Mouse (Mus musculus): ENCODE measurements around the gene Ccp110. TPM values are rescaled to one million over a fixed set of nuclear protein-coding genes. Genes with fewer than 3 reads are reported as not detected.

The Ccp110 gene
- polyA plus RNA-seq, 1 experiment from 2014 or later: 2.8 TPM

DNA sequence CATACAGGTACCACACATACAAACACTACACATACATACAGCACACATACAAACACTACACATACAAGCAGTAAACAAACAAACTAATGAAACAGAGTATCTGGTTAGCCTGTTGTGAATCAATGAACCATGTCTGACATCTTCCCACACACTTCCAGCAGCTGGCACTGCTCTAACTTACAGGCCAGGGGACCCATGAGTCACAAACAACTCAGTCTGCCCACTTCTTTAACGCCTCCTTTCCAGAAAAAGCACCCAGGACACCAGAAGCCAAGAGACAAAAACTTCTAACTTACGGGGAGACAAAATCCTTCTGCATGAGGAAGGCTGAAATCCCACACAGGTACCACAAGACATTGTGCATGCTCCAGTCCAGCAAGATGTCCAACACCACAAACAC, 21.1 kb upstream of the Ccp110 start:
- Histone ChIP-seq H3K9ac (ENCODE audit: low read depth, low read length) (no peak overlapping the region), H3K4me2 (replicated peaks; ENCODE audit: low read depth) (no peak overlapping the region), H3K9me3 (ENCODE audit: control insufficient read depth) (no peaks in the 10 kb centered on the region), H3K27me3 (replicated peaks; ENCODE audit: control insufficient read depth, insufficient read depth, low read length) (no peaks in the 10 kb centered on the region), H3K4me1 (replicated peaks; ENCODE audit: control insufficient read depth, insufficient read depth, low read length) (no peaks in the 10 kb centered on the region), H3K4me3 (ENCODE audit: low read depth, low read length) (no peak overlapping the region), H3K36me3 (ENCODE audit: control insufficient read depth, insufficient read depth) (peaks cover 76% of the 10 kb centered on the region), H3K27ac (ENCODE audit: low read depth, low read length) (no peak overlapping the region)
- ATAC-seq: no peak
- WGBS: 100% methylated on average over 2 of the region's 2 CpGs
- no peak for TF ChIP-seq CTCF (IDR thresholded peaks at IDR 0.05; ENCODE audit: low read depth)

DNA sequence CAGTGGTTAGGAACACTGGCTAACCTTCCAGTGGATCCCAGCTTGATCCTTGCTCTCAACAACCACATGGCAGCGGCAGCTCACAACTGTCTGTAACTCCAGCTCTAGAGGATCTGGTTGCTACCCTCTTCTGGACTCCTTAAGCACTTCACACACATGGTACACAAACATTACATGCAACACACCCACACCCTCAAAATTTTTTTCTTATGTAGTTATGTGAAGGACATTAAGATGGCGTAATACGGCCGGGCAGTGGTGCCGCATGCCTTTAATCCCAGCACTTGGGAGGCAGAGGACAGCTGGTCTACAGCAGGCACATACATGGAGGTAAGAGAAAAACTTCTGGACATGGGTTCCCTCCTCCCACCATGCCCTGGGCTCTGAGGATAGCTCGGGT, 16.2 kb upstream of the Ccp110 start:
- Histone ChIP-seq H3K9ac (ENCODE audit: low read depth, low read length) (no peak overlapping the region), H3K4me3 (ENCODE audit: low read depth, low read length) (no peak overlapping the region), H3K36me3 (ENCODE audit: control insufficient read depth, insufficient read depth) (peaks cover 60% of the 10 kb centered on the region), H3K27ac (ENCODE audit: low read depth, low read length) (no peak overlapping the region), H3K9me3 (ENCODE audit: control insufficient read depth) (no peaks in the 10 kb centered on the region), H3K27me3 (replicated peaks; ENCODE audit: control insufficient read depth, insufficient read depth, low read length) (no peaks in the 10 kb centered on the region), H3K4me2 (replicated peaks; ENCODE audit: low read depth) (no peak overlapping the region), H3K4me1 (replicated peaks; ENCODE audit: control insufficient read depth, insufficient read depth, low read length) (no peaks in the 10 kb centered on the region)
- TF ChIP-seq CTCF (IDR thresholded peaks at IDR 0.05; ENCODE audit: low read depth): no peak
- 92% methylated on average over 6 of the region's 6 CpGs for WGBS
- no peak for ATAC-seq

DNA sequence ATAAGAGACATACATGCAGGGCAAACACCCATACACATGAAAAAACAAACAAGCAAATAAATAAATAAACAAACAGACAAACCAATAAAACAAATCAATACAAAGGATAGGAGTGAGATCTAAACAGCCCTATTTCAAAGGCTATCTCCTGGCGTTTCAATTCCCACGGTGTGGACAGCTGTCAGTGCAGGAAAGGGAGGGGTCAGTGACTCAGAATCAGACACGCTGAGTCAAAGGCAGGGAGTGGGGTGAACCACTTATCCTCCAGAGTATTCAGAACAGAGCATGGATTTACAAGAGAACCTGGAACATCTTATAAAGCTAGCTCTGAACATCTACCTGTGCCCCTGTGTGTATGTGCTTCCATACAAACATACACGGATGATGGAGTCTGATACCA, 15.2 kb upstream of the Ccp110 start:
- ATAC-seq: 0 out of 2 replicates have a peak, but pooled peaks have one; percentile 22
- H3K27ac ChIP-seq (ENCODE audit: low read depth, low read length): no peak overlapping the region
- no peak overlapping the region for H3K9ac ChIP-seq (ENCODE audit: low read depth, low read length)
- no peak overlapping the region for H3K4me2 ChIP-seq (replicated peaks; ENCODE audit: low read depth)
- TF ChIP-seq CTCF (IDR thresholded peaks at IDR 0.05; ENCODE audit: low read depth): no peak
- no peaks in the 10 kb centered on the region for H3K9me3 ChIP-seq (ENCODE audit: control insufficient read depth)
- H3K4me3 ChIP-seq (ENCODE audit: low read depth, low read length): no peak overlapping the region
- no peaks in the 10 kb centered on the region for H3K4me1 ChIP-seq (replicated peaks; ENCODE audit: control insufficient read depth, insufficient read depth, low read length)
- no peaks in the 10 kb centered on the region for H3K27me3 ChIP-seq (replicated peaks; ENCODE audit: control insufficient read depth, insufficient read depth, low read length)
- H3K36me3 ChIP-seq (ENCODE audit: control insufficient read depth, insufficient read depth): peaks cover 49% of the 10 kb centered on the region
- 52% methylated on average over 4 of the region's 4 CpGs for WGBS

DNA sequence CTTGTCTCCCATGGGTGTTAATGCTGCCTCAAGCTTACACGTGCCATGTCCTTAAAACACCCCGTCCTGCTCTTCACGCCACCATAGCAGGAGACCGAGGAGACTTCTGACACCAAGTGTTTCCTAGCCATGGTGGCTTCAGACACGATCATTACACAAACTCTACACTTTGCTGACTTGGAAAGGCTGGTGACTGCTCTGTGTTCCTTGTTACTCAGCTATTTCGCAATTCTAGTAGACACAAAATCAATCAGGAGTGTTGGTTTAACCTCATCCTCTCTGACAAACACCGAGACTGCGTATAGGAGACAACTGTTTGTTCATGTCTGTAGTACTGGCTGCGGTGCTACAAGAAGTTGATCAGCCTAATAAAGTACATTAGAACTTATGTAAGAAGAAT, 13.5 kb upstream of the Ccp110 start:
- H3K36me3 ChIP-seq (ENCODE audit: control insufficient read depth, insufficient read depth): peaks cover 35% of the 10 kb centered on the region
- H3K27ac ChIP-seq (ENCODE audit: low read depth, low read length): no peak overlapping the region
- 52% methylated on average over 9 of the region's 9 CpGs for WGBS
- 0 out of 2 replicates have a peak, but pooled peaks have one; percentile 13 for ATAC-seq
- no peak for TF ChIP-seq CTCF (IDR thresholded peaks at IDR 0.05; ENCODE audit: low read depth)
- no peak overlapping the region for H3K4me2 ChIP-seq (replicated peaks; ENCODE audit: low read depth)
- H3K4me3 ChIP-seq (ENCODE audit: low read depth, low read length): no peak overlapping the region
- no peaks in the 10 kb centered on the region; the same call in 1 of the 2 replicates for H3K4me1 ChIP-seq (replicated peaks; ENCODE audit: control insufficient read depth, insufficient read depth, low read length)
- no peaks in the 10 kb centered on the region for H3K9me3 ChIP-seq (ENCODE audit: control insufficient read depth)
- no peak overlapping the region for H3K9ac ChIP-seq (ENCODE audit: low read depth, low read length)
- no peaks in the 10 kb centered on the region for H3K27me3 ChIP-seq (replicated peaks; ENCODE audit: control insufficient read depth, insufficient read depth, low read length)

DNA sequence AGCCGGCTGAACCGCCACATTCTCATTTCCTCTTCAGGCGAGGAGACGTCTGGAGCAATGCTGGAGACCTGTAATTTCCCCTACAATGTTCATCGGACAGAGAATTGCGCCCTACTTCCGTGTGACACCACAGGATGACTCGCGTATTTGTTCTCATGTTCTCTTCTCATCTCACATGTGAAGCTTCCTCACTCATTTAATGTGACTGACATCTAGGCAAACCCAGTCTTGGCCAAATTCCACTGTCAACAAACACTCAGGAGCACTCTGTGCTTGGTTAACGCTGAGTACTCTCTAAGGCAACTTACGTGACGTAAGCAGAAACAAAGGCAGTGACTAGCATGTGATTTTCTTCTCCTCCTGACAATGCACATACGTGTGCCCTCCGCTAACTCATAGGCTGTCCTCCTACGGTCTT, 9.2 kb upstream of the Ccp110 start:
- H3K9ac ChIP-seq (ENCODE audit: low read depth, low read length): no peak overlapping the region
- H3K36me3 ChIP-seq (ENCODE audit: control insufficient read depth, insufficient read depth): peaks cover 7% of the 10 kb centered on the region; the same call in 1 of the 2 replicates
- no peak overlapping the region for H3K4me3 ChIP-seq (ENCODE audit: low read depth, low read length)
- peak overlapping the region; percentile 90 for H3K4me2 ChIP-seq (replicated peaks; ENCODE audit: low read depth)
- peaks cover 4% of the 10 kb centered on the region; the same call in 1 of the 2 replicates for H3K4me1 ChIP-seq (replicated peaks; ENCODE audit: control insufficient read depth, insufficient read depth, low read length)
- TF ChIP-seq CTCF (IDR thresholded peaks at IDR 0.05; ENCODE audit: low read depth): no peak
- 58% methylated on average over 15 of the region's 15 CpGs for WGBS
- H3K27me3 ChIP-seq (replicated peaks; ENCODE audit: control insufficient read depth, insufficient read depth, low read length): no peaks in the 10 kb centered on the region
- H3K27ac ChIP-seq (ENCODE audit: low read depth, low read length): peak overlapping the region; percentile 87
- no peaks in the 10 kb centered on the region for H3K9me3 ChIP-seq (ENCODE audit: control insufficient read depth)
- peak; percentile 26 for ATAC-seq

DNA sequence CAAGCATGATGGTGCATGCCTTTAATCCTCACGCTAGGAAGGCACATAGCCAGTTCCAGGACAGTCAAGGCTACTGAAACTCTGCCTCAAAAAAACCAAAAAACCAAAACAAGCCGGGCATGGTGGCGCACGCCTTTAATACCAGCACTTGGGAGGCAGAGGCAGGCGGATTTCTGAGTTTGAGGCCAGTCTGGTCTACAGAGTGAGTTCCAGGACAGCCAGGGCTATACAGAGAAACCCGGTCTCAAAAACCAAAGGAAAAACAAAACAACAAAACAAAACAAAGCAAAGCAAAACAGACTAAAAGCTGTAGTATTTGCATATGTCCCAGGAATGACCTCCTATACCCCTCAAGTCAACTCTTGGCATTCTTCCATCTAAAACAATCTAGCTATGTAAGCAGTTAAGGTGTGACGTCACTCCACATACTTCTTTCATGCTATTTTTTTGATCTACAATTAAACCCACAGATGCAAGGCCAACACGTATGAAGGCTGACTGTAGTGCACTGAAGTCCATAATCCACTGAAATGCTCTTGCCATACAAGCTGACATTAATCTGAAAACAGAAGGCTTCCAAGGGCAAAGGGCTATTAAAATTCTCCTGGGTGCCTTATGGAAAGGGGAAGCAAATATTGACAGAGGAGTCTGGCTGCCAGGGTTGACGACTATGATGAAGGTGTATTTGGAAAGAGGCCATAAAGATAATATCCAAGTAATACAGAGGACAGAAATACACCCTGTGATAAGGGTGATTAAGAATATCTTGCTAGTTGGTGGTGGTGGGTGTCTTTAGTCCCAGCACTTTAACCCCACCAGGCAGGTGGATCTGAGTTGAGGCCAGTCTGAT, 8.1 kb upstream of the Ccp110 start:
- peak overlapping the region; percentile 61 for H3K4me3 ChIP-seq (ENCODE audit: low read depth, low read length)
- H3K27ac ChIP-seq (ENCODE audit: low read depth, low read length): peak overlapping the region; percentile 87
- peaks cover 4% of the 10 kb centered on the region; the same call in 1 of the 2 replicates for H3K4me1 ChIP-seq (replicated peaks; ENCODE audit: control insufficient read depth, insufficient read depth, low read length)
- H3K27me3 ChIP-seq (replicated peaks; ENCODE audit: control insufficient read depth, insufficient read depth, low read length): no peaks in the 10 kb centered on the region
- peak overlapping the region; percentile 90 for H3K4me2 ChIP-seq (replicated peaks; ENCODE audit: low read depth)
- no peak for TF ChIP-seq CTCF (IDR thresholded peaks at IDR 0.05; ENCODE audit: low read depth)
- 48% methylated on average over 9 of the region's 9 CpGs for WGBS
- peak; percentile 22 for ATAC-seq
- no peak overlapping the region for H3K9ac ChIP-seq (ENCODE audit: low read depth, low read length)
- no peaks in the 10 kb centered on the region for H3K9me3 ChIP-seq (ENCODE audit: control insufficient read depth)
- H3K36me3 ChIP-seq (ENCODE audit: control insufficient read depth, insufficient read depth): no peaks in the 10 kb centered on the region

Measured in intestine, postnatal 0 days (tissue).